Mouse (Mus musculus): Measurements from ENCODE around the gene Itpr2.

Gene Itpr2

DNA sequence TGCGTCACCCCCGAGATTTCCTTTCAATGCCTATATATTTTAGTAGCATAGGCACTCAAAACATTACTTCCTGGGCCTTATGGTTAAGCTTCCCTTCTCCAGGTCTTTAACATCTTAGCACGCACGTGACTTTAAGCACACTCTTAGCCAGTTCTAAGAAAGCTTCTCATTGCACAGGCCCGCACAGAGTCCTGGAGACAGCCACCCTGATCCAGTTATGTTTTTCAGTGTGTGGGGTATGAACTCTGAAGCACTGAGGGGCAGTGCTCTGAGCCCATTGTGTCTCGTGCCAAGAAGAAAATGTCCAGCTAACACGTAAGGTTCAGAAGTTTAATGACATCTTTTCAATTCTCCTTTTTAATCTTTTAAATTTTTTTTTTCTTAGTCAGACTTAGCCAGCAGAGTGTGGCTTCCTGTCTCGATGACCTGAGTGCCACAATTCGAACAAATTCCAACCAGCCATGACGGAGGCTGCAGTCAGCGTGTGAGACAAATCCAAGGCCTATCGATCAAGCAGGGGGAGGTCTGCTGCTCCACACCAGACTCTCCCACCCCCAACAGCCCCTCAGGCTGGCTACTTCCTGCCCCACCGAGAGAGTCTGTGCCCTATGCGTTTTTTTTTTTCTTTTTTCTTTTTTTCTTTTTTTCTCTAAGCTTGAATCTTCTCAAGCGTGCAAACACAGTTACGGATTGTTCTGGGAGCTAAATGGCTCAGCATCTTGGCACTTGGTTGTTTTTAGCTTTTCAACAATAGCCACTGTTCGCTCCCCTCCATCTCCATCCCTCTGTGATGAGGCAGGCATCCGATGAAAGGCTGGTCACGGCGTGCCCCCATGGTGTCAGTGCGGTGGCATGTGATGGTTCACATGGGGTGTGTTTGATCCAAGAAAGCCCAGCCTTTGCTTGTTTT lies 390.9 kb downstream of the Itpr2 start:
- DNase-seq (ENCODE audit: low spot score) = no peak

DNA sequence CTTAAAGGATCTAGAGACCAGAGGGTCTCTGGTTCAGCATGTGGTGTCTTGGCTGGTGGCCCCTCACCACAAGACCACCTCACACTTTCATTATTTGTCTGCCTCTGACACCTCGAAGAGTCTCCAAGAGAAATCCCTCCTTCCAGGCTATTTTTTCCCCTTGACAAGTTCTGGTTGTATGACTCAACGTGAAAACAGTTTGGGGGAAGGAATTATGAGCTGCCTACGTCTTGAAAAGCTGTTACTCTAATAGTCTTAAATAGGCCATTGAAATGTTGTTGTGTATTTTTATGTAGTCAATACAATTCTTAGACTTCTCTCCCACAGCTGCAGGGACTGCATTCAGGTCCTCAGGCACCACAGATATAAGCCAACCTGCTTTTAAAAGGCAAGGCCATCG lies 391.6 kb downstream of the Itpr2 start:
- no peak for DNase-seq (ENCODE audit: low spot score)

DNA sequence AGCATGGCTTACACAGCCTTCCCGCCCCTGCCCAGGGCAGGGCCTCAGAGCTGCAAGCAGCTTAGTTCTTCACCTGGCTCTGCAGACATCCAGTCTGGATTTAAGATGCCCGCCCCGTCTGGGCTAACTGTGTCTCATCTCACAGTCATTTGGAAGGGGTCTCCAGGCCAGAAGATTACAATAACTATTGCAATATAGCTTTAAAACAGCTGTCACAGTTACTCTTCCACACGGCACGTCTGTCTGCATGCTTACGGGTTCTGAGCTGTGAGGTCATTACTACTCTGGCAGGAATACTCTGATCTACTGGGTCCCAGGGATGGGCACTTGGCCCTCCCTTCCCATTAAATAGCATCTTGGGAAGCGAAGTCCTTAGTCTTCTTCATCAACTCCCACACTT lies 393.3 kb downstream of the Itpr2 start:
- no peak for DNase-seq (ENCODE audit: low spot score)

DNA sequence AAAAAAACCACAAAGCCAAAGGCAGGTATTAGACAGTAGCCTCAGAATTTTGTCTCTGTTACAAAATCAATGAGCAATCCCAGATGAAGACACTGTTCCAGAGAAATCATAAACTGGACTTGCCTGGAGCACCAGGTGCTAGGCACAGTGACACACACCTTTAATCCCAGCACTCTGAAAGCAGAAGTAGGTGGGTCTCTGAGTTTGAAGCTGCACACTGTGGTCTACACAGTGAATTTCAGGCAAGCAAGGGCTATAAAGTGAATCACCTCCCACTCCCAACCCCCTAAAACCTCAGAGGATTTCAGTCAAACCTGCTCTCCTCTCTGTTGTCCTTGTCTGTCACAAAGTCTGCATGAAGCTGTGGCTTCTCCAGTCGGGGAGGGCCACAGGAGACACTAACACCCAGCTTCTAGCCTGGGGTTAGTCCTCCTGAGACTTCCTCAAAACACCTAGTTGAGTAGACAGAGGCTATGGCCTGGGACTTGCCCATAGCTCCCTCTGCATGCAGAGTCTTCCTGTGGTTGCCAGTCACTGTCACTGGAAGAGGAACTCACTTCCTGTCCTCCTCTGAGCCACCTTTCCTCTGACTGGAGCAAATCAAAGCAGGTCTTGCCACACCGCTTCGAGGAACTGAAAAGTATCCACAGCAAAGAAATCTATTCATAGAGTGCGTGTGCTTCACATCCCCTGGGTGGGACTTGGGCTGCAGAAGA lies 394.7 kb downstream of the Itpr2 start:
- no peak for DNase-seq (ENCODE audit: low spot score)

DNA sequence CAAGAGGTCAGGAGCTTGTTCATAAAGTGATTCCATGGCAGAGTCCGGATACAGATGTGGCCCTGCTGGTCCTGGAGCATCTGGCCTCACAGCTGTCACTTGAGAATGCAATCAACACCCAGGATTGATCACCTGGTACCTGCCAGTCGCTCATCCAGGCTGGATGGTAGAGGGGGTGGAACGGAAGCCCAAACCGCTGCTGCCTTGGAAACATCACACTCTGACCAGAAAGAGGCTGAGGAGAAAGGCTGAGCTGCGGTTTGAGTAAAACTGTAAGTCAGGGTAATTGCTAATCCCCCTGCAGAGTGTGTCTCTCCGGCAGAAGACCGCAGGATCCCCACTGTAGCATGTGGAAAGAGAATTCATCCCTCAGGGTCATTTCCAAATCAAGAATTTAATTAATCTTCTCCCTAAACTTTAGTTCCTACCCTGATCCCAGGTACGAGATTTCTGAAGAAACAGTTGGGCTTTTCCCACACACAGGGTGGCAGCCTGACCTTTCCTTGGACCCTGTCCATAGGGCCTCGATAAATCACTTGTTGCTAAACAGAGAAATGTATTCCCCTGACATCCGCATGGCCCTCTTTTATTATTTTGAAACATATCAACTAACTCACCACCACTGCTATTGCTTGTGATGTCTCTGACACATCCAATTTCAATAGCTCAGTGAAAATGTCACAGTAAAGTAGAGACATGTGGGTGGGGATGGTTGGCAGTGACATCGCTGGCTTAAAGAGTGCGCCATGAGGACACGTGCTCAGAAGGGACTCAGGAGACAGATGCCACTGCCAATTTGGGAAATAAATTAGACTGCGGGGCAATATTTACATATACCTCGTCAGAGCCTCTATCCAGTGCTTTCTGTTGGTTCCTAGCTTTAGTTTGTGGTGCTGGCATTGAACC lies 418.7 kb downstream of the Itpr2 start:
- DNase-seq (ENCODE audit: low spot score) = no peak

DNA sequence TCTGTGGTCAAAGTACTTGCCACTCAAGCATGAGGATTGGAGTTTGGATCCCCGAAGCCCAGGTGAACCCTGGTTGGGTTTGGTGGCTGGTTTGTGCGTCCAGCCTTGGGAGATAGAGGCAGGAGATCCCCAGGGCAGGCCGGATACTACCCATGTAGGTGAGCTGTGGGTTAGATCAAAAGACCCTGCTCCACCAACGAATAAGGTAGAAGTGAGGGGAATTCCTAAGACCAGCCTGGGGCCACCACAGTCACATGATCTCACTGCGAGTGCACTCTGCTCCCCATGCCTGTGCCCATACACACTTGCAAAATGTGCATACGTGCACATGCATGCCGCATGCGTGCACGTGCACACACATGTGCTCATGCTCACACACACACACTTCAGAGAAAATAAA lies 419.5 kb downstream of the Itpr2 start:
- DNase-seq (ENCODE audit: low spot score) = no peak

DNA sequence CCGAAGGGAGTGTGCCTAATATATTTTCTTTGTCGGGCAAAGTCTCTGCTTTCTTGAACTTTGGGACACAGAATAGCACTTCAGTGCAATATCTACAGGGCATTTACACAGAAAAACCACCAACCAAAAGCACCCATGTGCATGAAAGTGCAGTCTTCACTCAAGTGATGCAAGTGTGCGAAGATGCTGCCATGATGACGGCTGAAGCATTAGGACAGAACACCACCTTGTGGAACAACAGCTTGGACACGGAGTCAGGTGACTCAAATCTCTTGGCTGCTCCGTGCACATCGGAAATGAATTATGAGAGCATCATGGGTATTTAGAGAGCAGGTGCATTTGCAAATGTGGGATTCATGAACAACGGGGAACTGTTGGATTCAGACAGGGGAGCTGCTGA lies 420.4 kb downstream of the Itpr2 start:
- no peak for DNase-seq (ENCODE audit: low spot score)

DNA sequence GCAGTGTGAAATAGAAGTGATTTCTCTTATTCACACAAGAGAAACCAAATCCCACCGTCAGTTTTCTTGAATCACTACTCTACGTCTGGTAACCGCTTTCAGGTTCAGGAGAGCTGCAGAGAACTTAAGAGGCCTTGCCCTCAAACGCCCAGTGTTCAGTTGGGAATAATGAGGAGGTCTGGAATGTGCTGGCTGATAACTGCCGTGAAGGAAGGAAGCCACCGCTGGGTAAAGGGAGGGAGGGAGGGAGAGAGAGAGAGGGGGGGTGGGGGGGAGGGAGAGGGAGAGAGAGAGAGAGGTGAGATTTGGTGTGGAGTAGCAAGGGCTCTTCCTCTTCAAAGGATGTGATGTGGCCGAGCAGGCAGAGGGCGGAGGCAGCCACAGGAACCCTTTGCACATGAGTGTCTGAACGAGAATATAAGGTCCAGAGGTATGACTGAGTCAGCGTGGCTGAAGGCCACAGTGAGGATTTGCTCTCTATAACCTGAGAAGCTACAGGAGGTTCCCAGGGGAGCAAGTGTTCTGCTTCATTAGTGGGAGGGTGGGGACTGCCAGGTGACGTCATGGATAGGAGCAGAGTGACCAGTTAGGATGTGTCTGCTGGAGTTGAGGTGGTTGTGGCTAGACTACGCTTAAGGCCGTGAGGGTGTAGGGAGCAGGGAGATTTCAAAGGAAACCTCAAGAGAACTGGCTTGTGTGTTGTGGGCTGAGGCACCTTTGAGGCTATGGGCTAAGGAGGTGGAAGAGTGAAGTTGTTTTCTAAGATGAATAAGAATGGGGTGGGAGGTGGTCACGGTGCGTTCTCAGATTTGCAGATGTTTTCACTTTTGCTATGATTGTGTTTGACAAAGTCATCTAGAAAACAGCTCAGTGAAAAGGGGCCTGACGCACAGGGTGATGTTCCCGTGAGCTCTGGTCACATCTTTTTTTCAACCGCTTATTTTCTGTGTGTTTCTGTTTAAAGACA lies 421.2 kb downstream of the Itpr2 start:
- DNase-seq (ENCODE audit: low spot score) = no peak

DNA sequence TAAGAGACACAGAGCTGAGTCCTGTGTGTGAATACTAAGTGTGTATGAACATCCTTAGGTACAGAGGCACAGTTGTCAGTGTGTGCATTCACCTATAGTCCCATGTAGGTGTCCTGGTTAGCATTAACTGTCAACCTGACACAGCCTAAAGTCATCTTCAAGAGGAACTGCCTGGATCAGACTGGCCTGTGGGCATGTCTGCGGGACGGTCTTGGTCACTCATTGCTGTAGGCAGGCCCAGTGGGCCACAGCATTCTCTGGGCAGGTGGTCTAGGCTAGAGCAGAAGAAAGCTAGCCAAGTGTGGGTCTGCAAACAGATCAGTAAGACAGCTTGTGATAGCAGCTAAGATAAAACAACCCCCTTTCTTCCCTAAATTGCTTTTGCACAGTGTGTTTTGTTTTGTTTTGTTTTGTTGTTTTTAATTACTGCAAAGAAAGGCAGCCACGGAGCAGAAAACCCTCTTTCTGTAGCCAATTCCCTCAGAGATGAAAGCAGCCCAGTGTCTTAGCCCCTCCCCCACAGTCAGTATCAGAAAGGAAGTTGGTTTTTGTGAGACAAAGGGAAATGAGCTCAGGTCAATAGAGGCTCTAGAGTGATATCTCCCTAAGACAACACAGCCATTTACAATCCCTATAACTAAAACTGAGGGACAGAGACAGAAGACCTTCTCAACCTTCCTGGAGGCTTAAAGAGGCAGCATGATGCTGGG lies 422.1 kb downstream of the Itpr2 start:
- no peak for DNase-seq (ENCODE audit: low spot score)

DNA sequence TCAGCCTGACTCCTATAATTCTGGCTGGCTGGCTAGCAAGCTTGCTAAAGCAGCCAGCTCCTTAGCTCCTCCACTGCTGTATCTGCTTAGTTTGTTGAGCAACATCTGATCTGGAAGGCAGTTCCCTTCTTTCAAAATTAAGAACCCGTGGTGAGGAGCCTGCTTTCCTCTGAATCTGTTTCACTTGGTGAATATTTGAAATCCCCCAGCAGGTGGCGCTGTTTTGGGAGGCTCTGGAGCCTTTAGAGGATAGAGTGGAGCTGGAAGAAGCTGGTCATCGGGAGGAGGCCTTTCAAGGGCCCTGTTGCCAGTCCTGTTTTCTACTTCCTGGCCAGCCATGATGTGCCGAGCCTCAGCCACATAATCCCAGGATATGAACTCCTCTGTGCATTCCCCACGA lies 422.8 kb downstream of the Itpr2 start:
- peak; percentile 15 for DNase-seq (ENCODE audit: low spot score)

DNA sequence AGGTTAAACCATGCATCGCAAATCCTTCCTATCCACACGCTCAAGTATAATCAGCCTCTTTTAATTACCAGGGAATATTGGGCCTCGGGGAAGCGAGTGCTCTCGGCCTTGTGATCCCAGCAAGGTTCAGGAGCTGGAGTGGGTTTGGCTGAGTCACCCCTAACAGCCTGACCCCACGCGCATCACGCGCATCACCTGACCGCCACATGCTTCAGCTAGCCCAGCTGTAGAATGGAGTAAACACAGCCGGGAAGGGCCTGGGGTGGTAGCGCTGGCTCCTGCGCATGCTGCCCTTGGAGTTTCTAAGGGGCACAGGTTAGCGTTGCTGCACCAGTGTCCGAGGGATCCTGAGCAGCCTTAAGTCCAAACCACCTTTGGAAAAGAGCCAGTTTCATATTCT lies 423.9 kb downstream of the Itpr2 start:
- DNase-seq (ENCODE audit: low spot score) = no peak

DNA sequence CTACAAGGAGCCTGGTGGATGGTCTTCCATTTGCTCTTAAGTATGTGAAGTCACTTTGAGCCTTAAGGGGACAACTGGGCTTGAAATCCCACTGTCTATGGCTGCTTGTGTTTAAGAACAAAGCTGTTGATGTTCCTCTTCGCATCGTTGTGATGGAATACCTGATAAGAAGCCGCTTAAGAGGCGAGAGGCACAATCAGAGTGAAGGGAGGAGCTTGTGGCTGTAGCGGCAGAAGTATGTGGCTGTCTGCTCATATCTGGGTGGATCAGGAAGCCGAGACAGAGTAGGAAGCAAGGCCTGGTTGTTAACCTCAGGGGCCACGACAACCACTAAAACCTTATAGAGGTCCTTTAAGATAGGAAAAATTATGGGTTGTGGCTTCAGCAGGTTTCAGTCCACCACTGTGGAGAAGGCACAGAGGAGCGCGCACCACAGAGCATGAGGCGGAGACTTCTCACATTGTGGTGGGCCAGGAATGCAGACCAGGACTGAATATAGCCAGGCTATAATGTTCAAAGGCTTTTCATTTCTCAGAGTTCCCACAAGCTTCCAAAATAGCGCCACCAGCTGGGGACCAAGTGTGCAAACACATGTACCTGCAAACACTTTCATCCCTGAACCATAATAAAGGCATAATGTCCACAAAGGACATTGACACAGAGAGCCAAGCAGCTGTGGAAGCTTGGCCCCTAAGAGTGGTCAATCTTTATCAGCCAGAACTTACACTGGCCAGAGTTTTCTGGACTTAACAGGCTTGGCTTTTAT lies 424.7 kb downstream of the Itpr2 start:
- no peak for DNase-seq (ENCODE audit: low spot score)

DNA sequence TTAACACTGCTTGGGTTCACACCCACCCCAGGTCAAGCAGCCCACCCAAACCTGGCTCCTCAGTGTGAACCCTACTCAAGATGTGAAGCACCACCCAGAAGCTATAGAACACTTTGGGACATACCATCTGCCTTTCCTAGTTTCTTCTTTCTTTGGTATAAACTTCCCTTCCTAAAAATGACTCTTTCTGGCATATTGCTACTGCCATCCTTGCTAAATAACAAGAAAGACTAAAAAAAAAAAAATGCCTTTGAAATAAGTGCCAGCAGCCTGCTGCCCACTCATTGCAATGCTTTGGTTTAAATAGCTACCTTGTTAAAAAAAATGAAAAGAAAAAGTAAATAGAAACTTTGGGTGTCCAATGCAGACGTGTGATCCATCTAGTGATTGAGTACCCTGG lies 429.2 kb downstream of the Itpr2 start:
- no peak for DNase-seq (ENCODE audit: low spot score)

DNA sequence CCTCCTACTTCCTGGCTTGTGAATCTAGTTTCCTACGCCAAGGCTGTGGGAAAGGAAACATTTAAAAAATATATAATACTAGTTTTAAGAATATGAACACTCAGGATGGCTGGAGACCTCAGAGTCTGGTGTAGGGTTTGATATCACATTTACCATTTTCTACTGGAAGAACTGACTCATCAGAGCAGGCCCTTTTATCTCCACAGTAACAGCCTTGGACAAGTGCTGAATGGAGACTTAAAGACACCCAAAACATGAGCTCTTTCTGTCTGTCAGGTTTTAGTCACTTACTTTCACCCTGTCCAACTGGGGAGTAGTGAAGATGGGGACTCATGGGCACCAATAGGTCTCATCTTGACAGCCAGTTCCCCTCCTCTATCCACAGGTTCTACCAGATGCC lies 430.1 kb downstream of the Itpr2 start:
- no peak for DNase-seq (ENCODE audit: low spot score)
